Mouse (Mus musculus): ENCODE data around the gene Phlpp1. TPM values are rescaled to one million over a fixed set of nuclear protein-coding genes. Genes with fewer than 3 reads are reported as not detected.

Gene Phlpp1
- total and polyA plus RNA-seq, 2 experiments: 8.3 to 8.7 TPM

DNA sequence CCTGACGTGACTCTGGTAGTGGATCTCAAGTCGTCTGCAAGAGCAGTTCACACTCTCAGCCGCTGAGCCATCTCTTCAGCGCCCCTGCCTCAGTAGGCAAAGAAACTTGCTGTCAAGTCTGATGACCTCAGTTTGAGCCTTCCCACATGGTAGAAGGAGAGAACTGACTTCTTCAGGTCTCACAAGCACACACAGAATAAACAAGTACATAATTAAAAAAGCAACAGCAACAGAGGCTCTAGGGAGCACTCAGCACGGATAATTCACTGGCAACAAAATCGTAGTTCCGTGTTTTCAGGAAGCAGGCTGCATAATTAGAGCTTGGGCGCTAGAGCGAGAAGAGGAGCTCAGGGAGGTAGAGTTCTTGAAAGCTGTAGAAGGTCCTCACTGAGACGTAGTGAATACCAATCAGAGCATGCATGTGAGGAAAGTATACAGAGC is 103.0 kb downstream of the Phlpp1 start:
- Histone ChIP-seq H3K4me1 (ENCODE audit: control insufficient read depth, insufficient read depth, low read length) (peaks cover 4% of the 10 kb centered on the region), H3K79me2 (ENCODE audit: control insufficient read depth, insufficient read depth, low read length) (peaks cover 20% of the 10 kb centered on the region), H3K4me3 (ENCODE audit: insufficient read depth, low read depth, low read length) (no peak overlapping the region), H3K36me3 (ENCODE audit: control insufficient read depth, insufficient read depth, low read length) (no peaks in the 10 kb centered on the region), H3K27ac (replicated peaks; ENCODE audit: insufficient read depth, low read depth, low read length) (no peak overlapping the region), H3K27me3 (ENCODE audit: control insufficient read depth, insufficient read depth, low read length) (no peaks in the 10 kb centered on the region), H3K9ac (ENCODE audit: low read depth, low read length) (no peak overlapping the region)
- WGBS: 74% methylated on average over 10 of the region's 10 CpGs
- TF ChIP-seq CTCF (IDR thresholded peaks at IDR 0.05; ENCODE audit: low read depth, low read length): no peak
- TF ChIP-seq POLR2A (IDR thresholded peaks at IDR 0.05; ENCODE audit: extremely low read depth, insufficient read depth, low read length): no peak
- DNase-seq (ENCODE audit: extremely low read depth, low read depth, low spot score): no peak

DNA sequence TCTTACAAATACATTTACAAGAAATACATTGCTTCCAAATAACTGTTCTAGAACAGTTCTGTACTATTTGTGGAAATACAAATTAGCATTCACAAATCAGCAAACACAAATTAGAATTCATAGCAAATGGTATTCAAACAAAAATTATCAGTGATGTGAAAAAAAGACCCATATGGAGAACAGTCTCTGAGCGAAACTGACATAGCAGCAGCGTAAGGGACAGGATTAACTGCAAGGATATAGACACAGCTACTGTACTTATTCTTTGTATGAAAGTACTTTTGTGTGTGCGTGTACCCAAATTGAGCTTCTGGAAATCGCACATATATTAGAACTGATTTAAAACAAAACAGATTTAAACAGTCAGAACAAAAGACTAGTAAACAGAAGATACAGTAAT is 103.6 kb downstream of the Phlpp1 start:
- Histone ChIP-seq H3K79me2 (ENCODE audit: control insufficient read depth, insufficient read depth, low read length) (peaks cover 20% of the 10 kb centered on the region), H3K27ac (replicated peaks; ENCODE audit: insufficient read depth, low read depth, low read length) (no peak overlapping the region), H3K4me3 (ENCODE audit: insufficient read depth, low read depth, low read length) (no peak overlapping the region), H3K9ac (ENCODE audit: low read depth, low read length) (no peak overlapping the region), H3K4me1 (ENCODE audit: control insufficient read depth, insufficient read depth, low read length) (peaks cover 7% of the 10 kb centered on the region), H3K36me3 (ENCODE audit: control insufficient read depth, insufficient read depth, low read length) (no peaks in the 10 kb centered on the region), H3K27me3 (ENCODE audit: control insufficient read depth, insufficient read depth, low read length) (no peaks in the 10 kb centered on the region)
- no peak for DNase-seq (ENCODE audit: extremely low read depth, low read depth, low spot score)
- WGBS: 99% methylated on average over 4 of the region's 4 CpGs
- TF ChIP-seq POLR2A (IDR thresholded peaks at IDR 0.05; ENCODE audit: extremely low read depth, insufficient read depth, low read length) (no peak), CTCF (IDR thresholded peaks at IDR 0.05; ENCODE audit: low read depth, low read length) (no peak)

DNA sequence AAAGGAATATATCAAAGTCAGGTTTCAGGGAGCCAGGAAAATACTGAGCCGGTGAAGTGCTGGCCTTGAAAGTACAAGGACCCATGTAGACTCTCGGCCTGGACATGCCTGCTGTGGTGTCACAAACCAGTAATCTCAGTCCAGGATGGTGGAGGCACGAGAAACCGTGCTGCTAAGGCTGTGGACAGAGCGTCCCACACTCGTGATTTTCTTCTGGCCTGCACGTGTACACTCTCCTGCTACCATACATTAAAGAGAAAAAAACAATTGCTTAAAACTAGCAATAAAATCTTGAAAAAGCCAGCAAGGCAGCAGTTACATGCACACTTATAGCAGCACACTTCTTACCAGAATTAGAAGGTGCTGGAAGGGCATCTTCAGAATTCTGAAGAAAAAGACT is 104.2 kb downstream of the Phlpp1 start:
- TF ChIP-seq POLR2A (IDR thresholded peaks at IDR 0.05; ENCODE audit: extremely low read depth, insufficient read depth, low read length) (no peak), CTCF (IDR thresholded peaks at IDR 0.05; ENCODE audit: low read depth, low read length) (no peak)
- H3K27ac ChIP-seq (replicated peaks; ENCODE audit: insufficient read depth, low read depth, low read length): no peak overlapping the region
- 87% methylated on average over 7 of the region's 7 CpGs for WGBS
- no peak for DNase-seq (ENCODE audit: extremely low read depth, low read depth, low spot score)
- no peaks in the 10 kb centered on the region for H3K36me3 ChIP-seq (ENCODE audit: control insufficient read depth, insufficient read depth, low read length)
- H3K27me3 ChIP-seq (ENCODE audit: control insufficient read depth, insufficient read depth, low read length): no peaks in the 10 kb centered on the region
- peaks cover 20% of the 10 kb centered on the region for H3K79me2 ChIP-seq (ENCODE audit: control insufficient read depth, insufficient read depth, low read length)
- H3K4me1 ChIP-seq (ENCODE audit: control insufficient read depth, insufficient read depth, low read length): peaks cover 10% of the 10 kb centered on the region
- no peak overlapping the region for H3K9ac ChIP-seq (ENCODE audit: low read depth, low read length)
- no peak overlapping the region for H3K4me3 ChIP-seq (ENCODE audit: insufficient read depth, low read depth, low read length)

DNA sequence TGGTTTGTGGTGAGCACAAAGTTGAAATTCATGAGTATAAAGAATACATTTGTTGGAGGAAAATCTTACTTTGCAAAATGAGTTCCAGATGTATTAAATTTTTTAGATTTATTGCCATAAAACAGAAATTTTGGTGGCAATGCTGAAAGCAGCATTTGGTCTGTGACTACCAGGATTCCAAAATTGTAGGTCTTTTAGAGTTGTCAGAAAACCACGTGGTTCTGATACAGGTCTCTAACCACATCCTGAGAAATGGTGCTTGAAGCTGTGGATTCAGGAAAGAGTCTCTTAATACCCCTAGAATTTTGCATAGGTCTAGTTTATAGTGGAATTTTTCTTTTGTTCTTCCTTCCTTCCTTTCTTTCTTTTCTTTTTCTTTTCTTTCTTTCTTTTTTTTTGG is 105.3 kb downstream of the Phlpp1 start:
- Histone ChIP-seq H3K4me1 (ENCODE audit: control insufficient read depth, insufficient read depth, low read length) (peaks cover 10% of the 10 kb centered on the region), H3K79me2 (ENCODE audit: control insufficient read depth, insufficient read depth, low read length) (peaks cover 21% of the 10 kb centered on the region), H3K27me3 (ENCODE audit: control insufficient read depth, insufficient read depth, low read length) (no peaks in the 10 kb centered on the region), H3K9ac (ENCODE audit: low read depth, low read length) (no peak overlapping the region), H3K4me3 (ENCODE audit: insufficient read depth, low read depth, low read length) (no peak overlapping the region), H3K36me3 (ENCODE audit: control insufficient read depth, insufficient read depth, low read length) (no peaks in the 10 kb centered on the region; the same call in 1 of the 2 replicates), H3K27ac (replicated peaks; ENCODE audit: insufficient read depth, low read depth, low read length) (no peak overlapping the region)
- 96% methylated on average over 1 of the region's 1 CpGs for WGBS
- TF ChIP-seq CTCF (IDR thresholded peaks at IDR 0.05; ENCODE audit: low read depth, low read length) (no peak), POLR2A (IDR thresholded peaks at IDR 0.05; ENCODE audit: extremely low read depth, insufficient read depth, low read length) (no peak)
- DNase-seq (ENCODE audit: extremely low read depth, low read depth, low spot score): no peak

DNA sequence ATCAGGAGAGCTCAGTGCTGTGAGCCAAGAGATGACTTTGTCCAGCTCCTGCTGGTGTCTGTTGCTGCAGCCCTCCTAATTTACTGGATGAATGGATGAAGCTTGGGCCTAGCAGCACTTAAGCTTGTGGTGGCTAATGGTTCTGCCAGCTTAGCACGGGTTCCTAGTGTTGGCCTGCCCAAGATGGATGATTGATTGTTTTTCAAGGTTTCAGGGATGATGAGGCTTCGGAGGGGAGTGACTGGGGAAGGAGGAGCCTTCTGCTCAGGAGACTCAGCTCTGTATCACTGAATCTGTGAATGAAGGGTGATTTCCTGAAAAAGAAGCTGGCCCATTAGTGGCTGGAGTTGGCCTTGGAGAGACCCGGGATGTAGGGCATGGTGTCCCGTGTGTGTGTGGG is 105.7 kb downstream of the Phlpp1 start:
- no peak for DNase-seq (ENCODE audit: extremely low read depth, low read depth, low spot score)
- Histone ChIP-seq H3K79me2 (ENCODE audit: control insufficient read depth, insufficient read depth, low read length) (peaks cover 18% of the 10 kb centered on the region), H3K27ac (replicated peaks; ENCODE audit: insufficient read depth, low read depth, low read length) (no peak overlapping the region), H3K4me1 (ENCODE audit: control insufficient read depth, insufficient read depth, low read length) (peaks cover 10% of the 10 kb centered on the region), H3K36me3 (ENCODE audit: control insufficient read depth, insufficient read depth, low read length) (no peaks in the 10 kb centered on the region; the same call in 1 of the 2 replicates), H3K4me3 (ENCODE audit: insufficient read depth, low read depth, low read length) (no peak overlapping the region), H3K27me3 (ENCODE audit: control insufficient read depth, insufficient read depth, low read length) (no peaks in the 10 kb centered on the region), H3K9ac (ENCODE audit: low read depth, low read length) (no peak overlapping the region)
- WGBS: 67% methylated on average over 4 of the region's 4 CpGs
- no peak for TF ChIP-seq CTCF (IDR thresholded peaks at IDR 0.05; ENCODE audit: low read depth, low read length)
- TF ChIP-seq POLR2A (IDR thresholded peaks at IDR 0.05; ENCODE audit: extremely low read depth, insufficient read depth, low read length): no peak

DNA sequence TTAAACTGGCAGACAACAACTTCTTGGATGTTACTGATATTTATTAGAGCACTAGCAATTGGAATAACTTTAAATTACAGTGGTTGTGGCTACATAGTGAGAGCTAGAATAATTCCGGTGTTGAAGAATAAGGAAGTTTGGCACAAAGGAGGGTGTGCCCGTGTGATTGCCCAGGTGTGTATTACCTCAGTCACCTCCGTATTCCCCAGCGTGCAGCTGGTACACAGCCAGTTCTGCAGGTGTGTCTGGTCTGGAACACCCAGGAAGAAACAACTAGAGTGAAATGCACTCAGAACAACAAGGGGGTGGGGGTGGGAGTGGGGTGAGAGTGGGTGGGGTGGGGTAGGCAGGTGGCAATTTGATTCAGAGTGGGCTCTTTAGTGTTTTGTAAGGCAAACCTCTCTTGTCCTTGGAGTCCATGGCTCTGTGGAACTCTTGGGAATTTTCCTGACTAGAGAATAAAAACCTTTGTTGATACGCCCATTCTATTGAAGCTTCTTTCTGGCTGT is 107.1 kb downstream of the Phlpp1 start:
- 89% methylated on average over 5 of the region's 5 CpGs for WGBS
- no peak for DNase-seq (ENCODE audit: extremely low read depth, low read depth, low spot score)
- TF ChIP-seq CTCF (IDR thresholded peaks at IDR 0.05; ENCODE audit: low read depth, low read length) (no peak), POLR2A (IDR thresholded peaks at IDR 0.05; ENCODE audit: extremely low read depth, insufficient read depth, low read length) (no peak)

More for the DNA sequence above, 107.1 kb downstream of the Phlpp1 start:
- H3K27ac ChIP-seq (replicated peaks; ENCODE audit: insufficient read depth, low read depth, low read length): no peak overlapping the region
- no peak overlapping the region for H3K9ac ChIP-seq (ENCODE audit: low read depth, low read length)
- H3K27me3 ChIP-seq (ENCODE audit: control insufficient read depth, insufficient read depth, low read length): no peaks in the 10 kb centered on the region
- peaks cover 13% of the 10 kb centered on the region for H3K4me1 ChIP-seq (ENCODE audit: control insufficient read depth, insufficient read depth, low read length)
- H3K4me3 ChIP-seq (ENCODE audit: insufficient read depth, low read depth, low read length): no peak overlapping the region
- H3K79me2 ChIP-seq (ENCODE audit: control insufficient read depth, insufficient read depth, low read length): peaks cover 20% of the 10 kb centered on the region
- H3K36me3 ChIP-seq (ENCODE audit: control insufficient read depth, insufficient read depth, low read length): no peaks in the 10 kb centered on the region; the same call in 1 of the 2 replicates

All from liver, adult 2 months (tissue).